Mouse (Mus musculus): Measurements from ENCODE around the gene Rabgap1.

DNA sequence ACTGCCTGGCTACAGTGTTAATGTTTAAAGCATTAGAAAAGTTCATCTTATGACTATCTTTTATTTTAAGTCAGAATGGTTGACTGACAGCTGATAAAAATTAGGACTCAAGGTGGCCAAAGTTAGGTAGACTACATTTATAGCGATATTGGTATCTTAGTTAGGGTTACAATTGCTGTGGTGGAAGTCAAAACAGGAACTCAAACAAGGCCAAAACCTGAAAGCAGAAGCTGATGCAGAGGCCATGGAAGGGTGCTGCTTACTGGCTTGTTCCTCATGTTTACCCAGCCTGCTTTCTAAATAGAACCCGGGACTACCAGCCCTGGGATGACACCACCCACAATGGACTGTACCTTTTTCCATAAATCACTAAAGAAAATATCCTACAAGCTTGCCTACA lies 41.1 kb downstream of the Rabgap1 start:
- TF ChIP-seq CTCF (IDR thresholded peaks at IDR 0.05 in 2 of 3, conservative IDR thresholded peaks at IDR 0.05 in 1 of 3; ENCODE audit: control insufficient read depth in 1 of 3, insufficient read depth in 1 of 3, low read depth in 2 of 3, low read length in 3 of 3, poor library complexity in 1 of 3, severe bottlenecking in 1 of 3) (no peak), RAD21 (IDR thresholded peaks at IDR 0.05; ENCODE audit: low read depth, low read length) (no peak), TBP (IDR thresholded peaks at IDR 0.05; ENCODE audit: low read depth, low read length) (no peak), ZNF384 (IDR thresholded peaks at IDR 0.05; ENCODE audit: low read depth, low read length) (no peak), POLR2A (IDR thresholded peaks at IDR 0.05; ENCODE audit: control insufficient read depth in 1 of 2, insufficient read depth in 1 of 2, low read depth in 1 of 2, low read length in 2 of 2, poor library complexity in 1 of 2) (no peak), MAFK (IDR thresholded peaks at IDR 0.05; ENCODE audit: borderline replicate concordance, low read depth, low read length) (no peak)

All from MEL (cell line).